Mouse (Mus musculus) MEL (cell line): ENCODE results near the gene 9230113P08Rik. TPM values are rescaled to one million over a fixed set of nuclear protein-coding genes. Genes with fewer than 3 reads are reported as not detected.
"Not testable (repeated sequence)": the region's sequence is repeated elsewhere in the genome, so short reads cannot be mapped to it uniquely, and the experiment has no call there.

Experiments
- DNase-seq: peaks from one replicate; pipeline ENCODE4 v3.0.0; 2011; ENCODE audit warnings: low read depth, low spot score
- H3K27ac ChIP-seq: 2 replicates; pipeline ENCODE4 v1.5.1; 2012; ENCODE audit warnings: low read depth, mild to moderate bottlenecking, control low read depth, low read length, moderate library complexity; ENCODE audit not compliant: control insufficient read depth
- H3K27me3 ChIP-seq, 2 experiments: fragments of 150-350 bp in 1 of 2; sonication (generic) in 1 of 2; 2 replicates each; pipeline ENCODE4 v1.6.1; 2012; ENCODE audit warnings: low read length in 2 of 2, mild to moderate bottlenecking in 2 of 2, improper control_type of control experiment in 1 of 2, moderate library complexity in 1 of 2; ENCODE audit not compliant: insufficient read depth in 2 of 2, control insufficient read depth in 1 of 2
- H3K36me3 ChIP-seq, 2 experiments: 2 replicates each; pipeline ENCODE4 v1.6.1; 2012 to 2014; ENCODE audit warnings: low read length in 2 of 2, improper control_type of control experiment in 1 of 2, inconsistent platforms in 1 of 2, mild to moderate bottlenecking in 1 of 2; ENCODE audit not compliant: insufficient read depth in 2 of 2, control insufficient read depth in 1 of 2
- H3K4me1 ChIP-seq, 2 experiments: fragments of 150-350 bp in 1 of 2; sonication (generic) in 1 of 2; 2 replicates each; pipeline ENCODE4 v1.6.1; 2012; ENCODE audit warnings: low read length in 2 of 2, improper control_type of control experiment in 1 of 2, mild to moderate bottlenecking in 1 of 2; ENCODE audit not compliant: insufficient read depth in 2 of 2, control insufficient read depth in 1 of 2
- H3K4me3 ChIP-seq, 2 experiments: fragments of 150-350 bp in 1 of 2; sonication (generic) in 1 of 2; 2 replicates each; pipeline ENCODE4 v1.5.1; 2012; ENCODE audit warnings: low read depth in 2 of 2, low read length in 2 of 2, mild to moderate bottlenecking in 2 of 2, moderate library complexity in 2 of 2, control low read depth in 1 of 2, improper control_type of control experiment in 1 of 2; ENCODE audit not compliant: control insufficient read depth in 1 of 2, insufficient read depth in 1 of 2
- H3K79me2 ChIP-seq: 2 replicates; pipeline ENCODE4 v1.6.1; 2012; ENCODE audit warnings: mild to moderate bottlenecking, low read length, moderate library complexity; ENCODE audit not compliant: control insufficient read depth, poor library complexity, insufficient read depth
- H3K9ac ChIP-seq: 2 replicates; pipeline ENCODE4 v1.6.1; 2012; ENCODE audit warnings: low read depth, mild to moderate bottlenecking, control low read depth, low read length, moderate library complexity; ENCODE audit not compliant: control insufficient read depth, poor library complexity, severe bottlenecking
- H3K9me3 ChIP-seq: fragments of 150-350 bp; sonication (generic); replicated peaks from 2 replicates; pipeline ENCODE4 v1.6.1; 2012; ENCODE audit warnings: mild to moderate bottlenecking, low read length, improper control_type of control experiment, moderate library complexity; ENCODE audit not compliant: insufficient read depth
- CTCF ChIP-seq, 3 experiments: IDR thresholded peaks in 2 of 3; conservative IDR thresholded peaks in 1 of 3; 2 replicates each; pipeline ENCODE4 v1.5.1; 2011 to 2012; ENCODE audit warnings: low read length in 3 of 3, low read depth in 2 of 3, mild to moderate bottlenecking in 2 of 3, improper control_type of control experiment in 1 of 3, inconsistent platforms in 1 of 3, mixed read lengths in 1 of 3, moderate library complexity in 1 of 3; ENCODE audit not compliant: control insufficient read depth in 1 of 3, insufficient read depth in 1 of 3, poor library complexity in 1 of 3, severe bottlenecking in 1 of 3
- EP300 ChIP-seq, 2 experiments: IDR thresholded peaks; 2 replicates each; pipeline ENCODE4 v1.6.1; 2011; ENCODE audit warnings: improper control_type of control experiment in 2 of 2, low read length in 2 of 2, low read depth in 1 of 2, mild to moderate bottlenecking in 1 of 2
- GABPA ChIP-seq: IDR thresholded peaks from 2 replicates; pipeline ENCODE4 v1.6.1; 2012; ENCODE audit warnings: low read depth, mild to moderate bottlenecking, inconsistent platforms, low read length, improper control_type of control experiment, moderate library complexity
- MAFK ChIP-seq: IDR thresholded peaks from 2 replicates; pipeline ENCODE4 v1.6.1; 2011; ENCODE audit warnings: low read depth, mild to moderate bottlenecking, low read length, improper control_type of control experiment, borderline replicate concordance
- POLR2A ChIP-seq, 2 experiments: IDR thresholded peaks; 2 replicates each; pipeline ENCODE4 v1.6.1; 2011 to 2012; ENCODE audit warnings: low read length in 2 of 2, mild to moderate bottlenecking in 2 of 2, control low read depth in 1 of 2, improper control_type of control experiment in 1 of 2, low read depth in 1 of 2, moderate library complexity in 1 of 2; ENCODE audit not compliant: control insufficient read depth in 1 of 2, insufficient read depth in 1 of 2, poor library complexity in 1 of 2
- RAD21 ChIP-seq: IDR thresholded peaks from 2 replicates; pipeline ENCODE4 v1.6.1; 2011; ENCODE audit warnings: mild to moderate bottlenecking, low read depth, low read length, improper control_type of control experiment
- TAL1 ChIP-seq: IDR thresholded peaks from 2 replicates; pipeline ENCODE4 v1.6.1; 2012; ENCODE audit warnings: mild to moderate bottlenecking, inconsistent platforms, low read length, moderate library complexity, mixed read lengths
- TBP ChIP-seq: IDR thresholded peaks from 2 replicates; pipeline ENCODE4 v1.8.0; 2011; ENCODE audit warnings: low read depth, low read length, improper control_type of control experiment
- UBTF ChIP-seq: IDR thresholded peaks from 2 replicates; pipeline ENCODE4 v1.6.1; 2012; ENCODE audit warnings: low read depth, mild to moderate bottlenecking, inconsistent platforms, low read length, improper control_type of control experiment, moderate library complexity, borderline replicate concordance; ENCODE audit not compliant: insufficient read depth
- ZMIZ1 ChIP-seq: IDR thresholded peaks from 2 replicates; pipeline ENCODE4 v1.6.1; 2012; ENCODE audit warnings: low read depth, mild to moderate bottlenecking, inconsistent platforms, low read length, improper control_type of control experiment, moderate library complexity
- polyA plus RNA-seq, 2 experiments: library from polyadenylated mRNA; stranded (reverse) in 1 of 2; unstranded in 1 of 2; fragments of >175 nt in 1 of 2; fragments of >200 nt in 1 of 2; gene quantifications; 2 replicates each; pipeline versions ENCODE4 v1.2.1 to v1.2.4; 2012; ENCODE audit warnings: low replicate concordance in 2 of 2, low read depth in 1 of 2; ENCODE audit not compliant: insufficient read length in 2 of 2, insufficient read depth in 1 of 2, missing spikeins in 1 of 2
- total RNA-seq: library from RNA; depleted of rRNA; stranded (reverse); fragments of 300-350 nt; gene quantifications from 2 replicates; pipeline ENCODE4 v1.2.3, GENCODE M21; 2012; rRNA removed

9230113P08Rik gene
- total RNA-seq (not detected in 2 replicates), polyA plus RNA-seq (not detected)

DNA sequence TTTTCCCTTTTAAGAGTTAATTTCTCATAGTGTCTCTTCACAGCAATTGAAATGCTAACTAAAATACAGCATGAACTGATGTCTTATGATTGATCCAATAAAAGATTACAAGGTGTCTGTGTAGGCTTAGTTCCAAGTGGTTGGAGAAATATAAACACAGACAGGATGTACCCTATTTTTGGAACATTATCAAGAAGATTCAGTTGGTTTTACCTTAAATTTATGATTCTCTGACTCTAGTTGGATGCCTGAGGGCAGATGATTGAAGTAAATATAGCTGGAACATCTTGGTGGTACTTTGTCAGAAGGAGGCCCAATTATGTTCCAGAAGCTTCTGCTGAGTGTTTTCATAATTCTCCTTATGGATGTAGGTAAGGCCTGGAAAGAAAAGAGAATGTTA, at the start of gene 9230113P08Rik:
TSS of gene 9230113P08Rik (plus strand) at position 301 of the 400 bp plus-strand sequence.
- H3K9ac ChIP-seq, DNase-seq, H3K79me2 ChIP-seq, H3K9me3 ChIP-seq, H3K36me3 ChIP-seq, H3K27ac ChIP-seq, H3K4me1 ChIP-seq, H3K4me3 ChIP-seq, H3K27me3 ChIP-seq: not testable (repeated sequence)

DNA sequence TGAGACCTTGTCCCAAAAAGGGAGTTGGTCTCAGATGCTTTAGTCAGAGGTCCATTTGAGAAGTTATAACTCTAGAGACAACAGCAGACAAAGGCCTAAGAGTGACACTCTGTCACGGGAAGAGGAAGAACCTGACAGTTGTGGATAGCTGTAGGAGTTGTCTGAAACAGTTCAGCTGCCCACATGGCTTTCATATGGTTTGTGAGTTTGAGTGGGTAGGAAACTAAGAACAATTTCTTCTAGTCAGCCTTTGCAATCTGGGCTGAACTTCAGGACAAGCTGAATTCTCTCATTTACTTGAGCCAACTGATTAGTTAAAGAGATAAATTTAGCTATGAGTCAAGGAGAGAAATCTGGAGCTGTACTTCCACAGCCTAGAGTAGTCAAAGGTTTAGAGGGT, 15.1 kb upstream of the 9230113P08Rik start:
- H3K27me3 ChIP-seq, H3K9ac ChIP-seq, H3K79me2 ChIP-seq, H3K27ac ChIP-seq, H3K4me3 ChIP-seq, H3K36me3 ChIP-seq, H3K9me3 ChIP-seq, DNase-seq, H3K4me1 ChIP-seq: not testable (repeated sequence)

DNA sequence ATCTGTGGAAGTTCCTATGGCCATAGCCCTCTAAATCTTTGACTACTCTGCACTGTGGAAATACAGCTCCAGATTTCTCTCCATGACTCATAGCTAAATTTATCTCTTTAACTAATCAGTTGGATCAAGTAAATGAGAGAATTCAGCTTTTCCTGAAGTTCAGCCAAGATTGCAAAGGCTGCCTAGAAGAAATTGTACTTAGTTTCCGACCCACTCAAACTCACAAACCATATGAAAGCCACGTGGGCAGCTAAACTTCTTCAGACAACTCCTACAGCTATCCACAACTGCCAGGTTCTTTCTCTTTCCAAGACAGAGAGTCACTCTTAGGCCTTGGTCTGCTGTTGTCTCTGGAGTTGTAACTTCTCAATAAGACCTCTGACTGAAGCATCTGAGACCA, 3.7 kb upstream of the 9230113P08Rik start:
- H3K4me1 ChIP-seq, result no peaks in the 10 kb centered on the region
- H3K36me3 ChIP-seq, result no peaks in the 10 kb centered on the region
- no peak overlapping the region for H3K4me3 ChIP-seq
- no peaks in the 10 kb centered on the region for H3K79me2 ChIP-seq
- no peaks in the 10 kb centered on the region for H3K27me3 ChIP-seq
- DNase-seq, result no peak
- TF ChIP-seq TAL1, result no peak
- no peak for TF ChIP-seq RAD21
- TF ChIP-seq UBTF, result no peak
- TF ChIP-seq POLR2A (IDR thresholded peaks at IDR 0.05; ENCODE audit: control insufficient read depth in 1 of 2, insufficient read depth in 1 of 2, low read depth in 1 of 2, low read length in 2 of 2, poor library complexity in 1 of 2), result no peak
- TF ChIP-seq TBP, result no peak
- TF ChIP-seq CTCF (IDR thresholded peaks at IDR 0.05 in 2 of 3, conservative IDR thresholded peaks at IDR 0.05 in 1 of 3; ENCODE audit: control insufficient read depth in 1 of 3, insufficient read depth in 1 of 3, low read depth in 2 of 3, low read length in 3 of 3, poor library complexity in 1 of 3, severe bottlenecking in 1 of 3), result no peak
- no peak for TF ChIP-seq GABPA
- no peak for TF ChIP-seq MAFK
- no peak for TF ChIP-seq EP300 (IDR thresholded peaks at IDR 0.05; ENCODE audit: low read depth in 1 of 2, low read length in 2 of 2)
- TF ChIP-seq ZMIZ1, result no peak
- TF ChIP-seq, all 39 proteins: peak for 0
- no peak overlapping the region for H3K27ac ChIP-seq
- H3K9me3 ChIP-seq, result no peaks in the 10 kb centered on the region
- no peak overlapping the region for H3K9ac ChIP-seq
